Mouse (Mus musculus) G1E (cell line): ENCODE measurements around the gene Ppm1g. TPM values are rescaled to one million over a fixed set of nuclear protein-coding genes. Genes with fewer than 3 reads are reported as not detected.

Experiments used
- ATAC-seq: 2 replicates; pipeline ENCODE4 v1.8.0; 2016; ENCODE audit warnings: mild to moderate bottlenecking; ENCODE audit not compliant: insufficient number of reproducible peaks, poor library complexity, low FRiP score, severe bottlenecking; ENCODE audit errors: extremely low read depth
- DNase-seq: peaks from one replicate; pipeline ENCODE4 v3.0.0; 2012; ENCODE audit warnings: low spot score
- H3K27me3 ChIP-seq: 2 replicates; pipeline ENCODE4 v1.6.1; 2012; ENCODE audit warnings: mild to moderate bottlenecking, low read length, inconsistent platforms; ENCODE audit not compliant: insufficient read depth
- H3K36me3 ChIP-seq: replicated peaks from 2 replicates; pipeline ENCODE3; 2012; ENCODE audit warnings: mild to moderate bottlenecking, inconsistent platforms
- H3K4me1 ChIP-seq: 2 replicates; pipeline ENCODE4 v1.6.1; 2012; ENCODE audit warnings: low read depth, low read length, inconsistent platforms, mixed read lengths; ENCODE audit not compliant: insufficient read depth
- H3K4me3 ChIP-seq: 2 replicates; pipeline ENCODE4 v1.5.1; 2012; ENCODE audit warnings: low read depth, mild to moderate bottlenecking, inconsistent platforms, low read length, moderate library complexity, mixed read lengths
- H3K9me3 ChIP-seq: replicated peaks from 2 replicates; pipeline ENCODE4 v1.6.1; 2012; ENCODE audit warnings: inconsistent platforms
- CTCF ChIP-seq: IDR thresholded peaks from 2 replicates; pipeline ENCODE4 v1.5.1; 2012; ENCODE audit warnings: low read depth, low read length, inconsistent platforms, mixed read lengths
- GATA1 ChIP-seq: IDR thresholded peaks from 2 replicates; pipeline ENCODE4 v1.6.1; 2012; ENCODE audit warnings: borderline replicate concordance, low read length, inconsistent platforms, mixed read lengths
- GATA2 ChIP-seq: IDR thresholded peaks from 2 replicates; pipeline ENCODE4 v1.6.1; 2012; ENCODE audit warnings: low read depth, low read length, inconsistent platforms, borderline replicate concordance
- POLR2AphosphoS5 ChIP-seq: IDR thresholded peaks from 2 replicates; pipeline ENCODE4 v1.6.1; 2012; ENCODE audit warnings: low read depth, low read length, inconsistent platforms; ENCODE audit not compliant: insufficient replicate concordance
- TAL1 ChIP-seq: conservative IDR thresholded peaks from 2 replicates; pipeline ENCODE4 v1.6.1; 2012; ENCODE audit warnings: low read depth, low read length, inconsistent platforms, mixed read lengths
- polyA plus RNA-seq: library from polyadenylated mRNA; stranded (reverse); fragments of >175 nt; gene quantifications from 2 replicates; pipeline ENCODE4 v1.2.3, GENCODE M21; 2012
- total RNA-seq, 2 experiments: library from RNA; stranded (forward) in 1 of 2; stranded (reverse) in 1 of 2; fragments of 200-1000 nt in 1 of 2; fragments of >200 nt in 1 of 2; fragmentation: Nextera tagmentation in 1 of 2; gene quantifications; 2 replicates each; pipeline ENCODE4 v1.2.3; 2014 to 2017

Ppm1g gene
- total and polyA plus RNA-seq, 3 experiments, result 173 to 297 (median 176) TPM

DNA sequence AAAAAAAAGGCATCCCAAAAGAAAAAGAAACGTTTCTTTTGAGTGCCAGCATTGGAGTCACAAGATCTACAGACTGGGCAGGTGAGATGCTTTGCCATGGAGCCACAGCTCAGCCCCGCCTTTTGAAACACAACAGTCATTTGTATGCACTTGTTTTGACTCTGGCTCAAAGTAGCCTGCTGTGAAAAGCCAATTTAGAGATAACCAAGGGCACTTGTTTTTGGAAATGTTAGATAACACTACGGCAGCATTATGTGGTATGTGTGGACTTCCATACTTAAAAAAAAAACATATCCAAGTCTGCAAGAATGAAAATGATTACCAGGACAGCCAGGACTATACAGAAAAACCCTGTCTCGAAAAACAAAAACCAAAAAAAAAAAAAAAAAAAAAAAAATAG lies 36.8 kb downstream of the Ppm1g start:
- H3K36me3 ChIP-seq, result peaks cover 34% of the 10 kb centered on the region
- H3K4me1 ChIP-seq, result peaks cover 21% of the 10 kb centered on the region
- TF ChIP-seq GATA2 (no peak), TAL1 (no peak; the same call in 1 of the 2 replicates), CTCF (no peak), POLR2AphosphoS5 (no peak), GATA1 (no peak)
- no peaks in the 10 kb centered on the region for H3K9me3 ChIP-seq
- H3K4me3 ChIP-seq, result no peak overlapping the region
- DNase-seq, result no peak
- H3K27me3 ChIP-seq, result no peaks in the 10 kb centered on the region
- no peak for ATAC-seq

DNA sequence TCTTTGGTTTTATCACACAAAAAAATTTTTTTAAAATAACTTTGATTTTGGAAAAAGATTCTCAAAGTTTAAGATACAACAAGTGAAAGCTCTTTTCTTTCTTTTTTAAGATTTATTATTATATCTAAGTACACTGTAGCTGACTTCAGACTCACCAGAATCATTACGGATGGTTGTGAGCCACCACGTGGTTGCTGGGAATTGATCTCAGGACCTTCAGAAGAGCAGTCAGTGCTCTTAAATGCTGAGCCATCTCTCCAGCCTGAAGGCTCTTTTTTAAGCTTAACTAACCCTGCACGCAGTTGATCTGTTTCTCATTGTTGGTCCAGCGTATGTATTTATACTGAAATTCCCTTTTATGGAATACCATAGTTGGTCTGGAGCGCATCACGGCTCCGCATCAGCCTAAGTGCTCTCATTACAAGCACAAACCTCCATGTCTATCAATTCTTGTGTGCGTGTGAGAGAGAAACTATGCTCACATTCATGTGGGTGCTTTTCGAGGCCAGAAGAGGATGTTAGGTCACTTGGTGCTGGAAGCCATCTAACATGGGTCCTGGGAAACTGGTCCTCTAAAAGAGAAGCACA lies 39.2 kb downstream of the Ppm1g start:
- no peaks in the 10 kb centered on the region for H3K9me3 ChIP-seq
- no peak for ATAC-seq
- TF ChIP-seq TAL1 (no peak), POLR2AphosphoS5 (no peak), CTCF (no peak), GATA1 (no peak), GATA2 (no peak)
- no peaks in the 10 kb centered on the region for H3K27me3 ChIP-seq
- H3K36me3 ChIP-seq, result peaks cover 25% of the 10 kb centered on the region
- no peak overlapping the region; the same call in 1 of the 2 replicates for H3K4me3 ChIP-seq
- H3K4me1 ChIP-seq, result peaks cover 35% of the 10 kb centered on the region
- no peak for DNase-seq

GRCm38 (mm10) chr5:31179766-31180630 lies 40.5 kb downstream of the Ppm1g start, which contains the start of the genes Gm29609 and Gtf3c2:
Gm29609 (minus strand) TSS chr5:31179911.
Gtf3c2 (minus strand) TSS chr5:31180144.
- Histone ChIP-seq H3K9me3 (no peaks in the 10 kb centered on the region), H3K36me3 (peaks cover 29% of the 10 kb centered on the region), H3K27me3 (no peaks in the 10 kb centered on the region), H3K4me3 (peak within 1 kb of the TSS; percentile 75), H3K4me1 (peaks cover 32% of the 10 kb centered on the region)
- ATAC-seq (peak; percentile 76), DNase-seq (peak; percentile 80)
- TF ChIP-seq GATA2 (no peak), GATA1 (no peak), CTCF (no peak), POLR2AphosphoS5 (no peak), TAL1 (no peak)

DNA sequence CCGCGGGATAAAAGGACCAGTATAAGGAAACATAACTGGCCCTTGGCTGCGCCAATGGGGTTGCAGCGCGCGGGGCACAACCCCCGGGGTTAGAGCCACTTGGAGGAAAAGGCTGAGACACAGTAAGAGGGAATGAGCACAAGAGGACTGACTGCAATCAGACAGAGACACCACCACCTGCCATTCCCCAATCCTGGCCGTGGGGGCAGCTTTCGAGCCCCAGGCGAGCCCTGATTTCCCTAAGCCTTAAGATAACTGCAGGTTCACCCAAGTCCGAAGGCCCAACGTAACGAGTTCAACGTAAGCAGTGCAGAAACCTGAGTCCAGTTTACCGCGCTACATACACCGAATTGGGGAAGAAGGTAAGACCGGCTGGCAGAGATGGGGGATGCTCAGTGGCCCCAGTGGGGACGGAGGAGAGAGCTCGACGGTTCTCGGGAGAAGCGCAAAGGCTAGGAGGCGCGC lies 41.2 kb downstream of the Ppm1g start:
- H3K36me3 ChIP-seq, result peaks cover 36% of the 10 kb centered on the region
- no peaks in the 10 kb centered on the region for H3K9me3 ChIP-seq
- no peak for TF ChIP-seq GATA1
- DNase-seq (peak; percentile 87), ATAC-seq (peak; percentile 43; the same call in 1 of the 2 replicates)
- H3K27me3 ChIP-seq, result no peaks in the 10 kb centered on the region
- peak overlapping the region; percentile 75 for H3K4me3 ChIP-seq
- H3K4me1 ChIP-seq, result peaks cover 31% of the 10 kb centered on the region

- H3K36me3 ChIP-seq, result peaks cover 95% of the 10 kb centered on the region
- no peaks in the 10 kb centered on the region for H3K9me3 ChIP-seq
- TF ChIP-seq TAL1 (no peak), GATA1 (no peak), POLR2AphosphoS5 (no peak), CTCF (no peak), GATA2 (no peak)
- no peak overlapping the region for H3K4me3 ChIP-seq
- H3K4me1 ChIP-seq, result peaks cover 2% of the 10 kb centered on the region; the same call in 1 of the 2 replicates
- ATAC-seq, result no peak
- DNase-seq, result no peak
- no peaks in the 10 kb centered on the region for H3K27me3 ChIP-seq
These were observed 51.9 kb downstream of the Ppm1g start for GRCm38 (mm10) chr5:31168630-31169029.

- Histone ChIP-seq H3K4me3 (no peak overlapping the region), H3K27me3 (no peaks in the 10 kb centered on the region), H3K9me3 (no peaks in the 10 kb centered on the region), H3K4me1 (peaks cover 9% of the 10 kb centered on the region), H3K36me3 (peaks cover 97% of the 10 kb centered on the region)
- ATAC-seq, result no peak
- no peak for DNase-seq
- TF ChIP-seq POLR2AphosphoS5 (no peak), TAL1 (no peak), GATA2 (no peak), GATA1 (no peak), CTCF (no peak)
These were observed 55.6 kb downstream of the Ppm1g start for GRCm38 (mm10) chr5:31164878-31165277.
